Mouse (Mus musculus) layer of hippocampus, adult 18-20 months (tissue): ENCODE measurements at regions not wholly inside any gene's neighbourhood (a gene's known extent, or its start where the extent isn't known, plus 50 kb on each side); places are given as distances from the start of the nearest gene placed in this dataset.
"Not testable (repeated sequence)": the region's sequence is repeated elsewhere in the genome, so short reads cannot be mapped to it uniquely, and the experiment has no call there.

Experiments
- DNase-seq, 2 experiments: peaks; one replicate each; pipeline ENCODE4 v3.0.0; 2022; ENCODE audit warnings: low spot score in 2 of 2

DNA sequence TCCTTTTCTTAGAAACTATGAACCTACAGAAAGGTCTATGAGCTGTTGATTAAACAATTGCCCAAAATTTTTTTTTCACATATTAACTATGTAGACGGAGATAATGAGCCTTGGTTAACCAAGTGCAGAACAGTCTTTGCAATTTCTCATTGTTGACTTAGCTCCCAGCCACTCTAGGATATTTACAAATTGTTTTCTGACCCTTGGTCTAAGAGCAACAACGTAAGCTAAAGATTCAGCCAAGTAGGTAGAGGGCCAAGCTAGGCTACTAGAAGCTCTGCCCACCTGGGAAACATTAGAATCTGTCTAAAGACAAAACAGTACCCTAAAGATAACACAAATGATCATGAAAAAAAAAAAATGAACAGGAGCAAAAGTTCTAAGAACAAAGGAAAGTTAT lies 67.5 kb upstream of the Map9 start:
- DNase-seq, result no peak

DNA sequence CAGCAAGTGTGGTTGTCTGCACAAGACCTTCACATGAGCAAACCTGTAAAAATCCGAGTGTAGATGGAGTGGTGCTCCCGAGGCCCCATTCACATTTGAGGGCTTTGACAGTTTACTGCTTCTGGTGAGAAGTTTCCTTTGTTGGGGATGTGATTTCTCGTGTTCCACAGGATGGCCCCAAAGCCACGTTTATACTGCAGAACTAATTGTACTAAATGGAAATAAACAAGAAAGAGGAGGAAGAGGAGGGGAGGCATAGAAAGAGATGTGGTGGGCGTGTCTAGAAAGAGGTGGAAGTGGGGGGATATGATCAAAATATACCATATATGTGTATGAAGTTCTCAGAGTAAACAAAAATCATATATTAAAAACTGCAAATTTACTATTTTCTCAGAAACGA lies 68.8 kb upstream of the Map9 start:
- DNase-seq, result no peak

DNA sequence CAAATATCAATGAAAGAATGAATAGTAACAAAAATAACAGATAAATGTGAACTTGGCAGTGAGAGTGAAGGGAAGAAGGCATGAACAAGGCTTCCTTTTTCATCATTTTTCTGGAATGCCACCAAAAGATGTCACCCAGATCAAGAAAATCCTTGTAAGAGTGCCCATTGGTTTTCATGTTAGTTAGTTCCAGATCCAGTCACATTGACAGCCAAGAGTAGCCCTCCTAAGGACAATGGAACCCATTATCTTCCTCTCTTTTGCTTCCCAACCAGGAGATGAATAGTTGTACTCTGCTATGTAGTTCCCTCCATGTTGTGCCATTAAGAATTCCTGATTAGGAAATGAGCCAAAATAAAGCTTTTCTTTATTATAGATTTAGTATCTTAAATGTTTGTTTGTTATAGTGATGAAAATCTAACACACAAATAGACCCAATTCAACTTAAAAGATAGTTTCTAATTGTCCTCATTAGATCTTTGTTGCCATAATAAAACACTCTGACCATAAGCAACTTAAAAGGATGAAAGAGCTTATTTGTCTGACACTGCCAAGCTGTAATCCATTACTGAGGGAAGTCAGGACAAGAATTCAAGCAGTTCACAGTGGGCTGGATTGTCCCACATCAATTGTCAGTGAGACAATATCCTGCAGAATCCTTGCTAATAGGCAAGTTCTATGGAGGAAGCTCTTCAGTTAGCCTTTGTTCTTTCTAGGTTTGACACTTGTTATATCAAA lies 80.7 kb upstream of the Map9 start:
- no peak for DNase-seq

DNA sequence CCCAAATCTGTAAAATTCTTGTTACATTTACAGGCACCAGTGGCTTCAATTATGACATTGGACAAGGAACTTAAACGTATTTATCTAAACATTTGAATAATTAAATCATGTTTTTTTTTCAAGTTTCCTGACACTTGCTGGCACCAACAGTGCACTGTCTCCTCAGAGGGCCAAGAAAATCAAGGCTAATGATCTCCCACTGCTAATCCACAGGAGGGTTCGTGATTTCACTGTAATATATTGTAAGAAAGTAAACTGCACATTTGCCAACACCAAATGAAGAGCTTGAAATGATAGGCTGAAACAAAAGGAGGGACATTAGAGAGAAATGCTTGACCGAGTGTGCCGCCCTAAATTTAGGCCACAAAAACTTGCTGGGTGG lies 82.0 kb upstream of the Map9 start:
- DNase-seq, result no peak

DNA sequence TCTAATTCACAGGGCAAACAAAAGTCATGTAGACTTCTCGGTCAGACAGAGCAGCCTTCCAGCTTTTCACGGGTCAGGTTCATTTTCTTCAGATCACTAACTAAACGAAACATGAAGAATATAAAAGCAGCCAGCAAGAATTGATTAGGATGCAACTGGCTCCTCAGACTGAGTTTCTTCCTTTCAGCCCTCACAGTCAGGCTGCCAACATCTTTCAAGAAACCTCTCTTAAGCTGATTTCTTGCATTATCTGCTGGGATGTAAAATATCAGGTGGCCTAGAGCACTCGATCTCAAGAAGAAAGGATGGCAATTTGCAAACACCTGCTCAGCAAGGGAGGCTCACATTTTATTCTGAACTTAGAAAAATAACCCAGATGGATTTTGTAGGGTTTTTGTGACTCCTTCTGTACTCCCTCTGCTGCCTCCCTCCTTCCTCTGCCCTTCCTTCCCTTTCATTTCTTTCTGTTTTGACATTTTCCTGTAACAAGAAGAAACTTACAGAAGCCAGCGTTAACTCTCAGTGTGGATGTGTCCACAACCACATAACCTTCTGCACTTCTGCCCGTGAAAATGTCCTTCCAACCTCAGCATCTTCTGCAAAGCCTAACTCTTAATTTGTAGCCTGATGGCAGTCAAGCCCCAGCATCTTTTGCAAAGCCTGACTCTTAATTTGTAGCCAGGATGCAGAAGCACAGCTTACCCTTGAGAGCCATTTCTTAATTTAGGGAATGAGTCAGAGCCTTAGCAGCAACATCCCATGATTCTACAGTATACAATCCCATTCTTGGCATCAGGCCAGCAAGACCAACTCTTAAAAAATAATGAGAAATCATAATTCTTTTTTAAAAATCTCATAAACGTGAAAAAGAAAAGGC lies 82.7 kb upstream of the Map9 start:
- DNase-seq, result peak in 1 of 2 experiments; percentile 27

DNA sequence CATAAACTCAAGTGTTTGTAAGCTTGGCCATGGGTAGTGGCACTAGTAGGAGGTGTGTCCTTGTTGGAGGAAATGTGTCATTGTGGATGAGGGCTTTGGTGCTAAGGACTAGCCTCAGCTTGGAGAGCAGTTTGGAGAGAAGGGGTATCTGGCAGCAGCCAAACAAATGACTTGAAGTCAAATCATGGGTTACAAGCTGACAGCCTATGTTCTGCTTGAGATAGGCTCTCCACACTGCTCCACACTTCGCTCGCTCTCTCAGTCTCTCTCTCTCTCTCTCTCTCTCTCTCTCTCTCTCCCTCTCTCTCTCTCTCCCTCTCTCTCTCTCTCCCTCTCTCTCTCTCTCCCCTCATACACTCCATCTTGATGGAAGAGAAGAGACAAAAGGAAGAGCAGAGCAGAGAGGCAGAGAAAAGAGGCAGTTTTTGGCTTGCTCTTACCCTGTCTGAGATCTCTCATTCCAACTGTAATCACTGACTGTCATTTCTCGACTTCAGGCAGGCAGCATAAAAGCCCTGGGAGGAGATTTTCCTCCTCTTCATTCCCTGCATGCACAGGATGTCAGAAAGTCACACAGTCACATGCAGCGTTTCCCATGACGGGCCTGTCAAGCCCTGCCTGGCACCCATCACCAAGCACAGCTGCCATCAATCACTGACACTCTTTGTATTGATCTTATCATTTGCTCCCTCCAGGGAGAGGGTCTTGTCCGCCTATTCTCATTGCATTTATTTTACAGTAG lies 83.5 kb upstream of the Map9 start:
- no peak for DNase-seq

DNA sequence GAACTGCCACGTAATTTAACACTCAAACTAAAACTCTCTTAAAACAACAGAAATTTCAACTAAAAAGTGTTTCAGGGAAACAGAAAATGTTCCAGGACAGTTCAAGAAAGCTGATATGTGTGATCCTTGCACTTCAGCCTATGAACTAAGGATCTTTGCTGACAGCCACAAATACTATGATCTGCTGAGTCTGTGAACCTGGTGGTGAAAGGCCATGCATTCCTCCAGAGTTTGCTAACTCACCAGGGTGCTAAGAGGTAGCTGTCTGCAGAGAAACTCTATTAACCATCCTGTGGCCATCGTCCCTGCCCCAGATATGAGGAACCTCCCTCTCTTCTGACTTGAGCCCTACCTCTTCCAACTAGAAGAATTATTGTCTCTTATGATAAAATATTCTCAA lies 84.3 kb upstream of the Map9 start:
- DNase-seq, result not testable (repeated sequence)

DNA sequence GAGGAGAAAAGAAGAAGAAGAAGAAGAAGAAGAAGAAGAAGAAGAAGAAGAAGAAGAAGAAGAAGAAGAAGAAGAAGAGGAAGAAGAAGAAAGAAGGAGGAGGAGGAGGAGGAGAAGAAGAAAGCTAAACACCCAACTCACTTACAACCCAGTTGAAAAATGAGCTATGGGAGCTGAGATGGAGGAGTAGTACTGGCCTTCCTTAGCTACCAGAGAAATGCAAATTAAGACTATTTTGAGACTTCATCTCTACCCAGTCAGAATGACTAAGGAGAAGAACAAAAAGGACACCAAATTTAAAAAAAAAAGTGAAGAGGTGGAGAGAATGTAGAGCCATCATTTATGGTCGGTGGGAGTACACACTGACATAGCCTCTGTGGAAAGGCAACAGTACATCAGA lies 85.9 kb upstream of the Map9 start:
- no peak for DNase-seq

DNA sequence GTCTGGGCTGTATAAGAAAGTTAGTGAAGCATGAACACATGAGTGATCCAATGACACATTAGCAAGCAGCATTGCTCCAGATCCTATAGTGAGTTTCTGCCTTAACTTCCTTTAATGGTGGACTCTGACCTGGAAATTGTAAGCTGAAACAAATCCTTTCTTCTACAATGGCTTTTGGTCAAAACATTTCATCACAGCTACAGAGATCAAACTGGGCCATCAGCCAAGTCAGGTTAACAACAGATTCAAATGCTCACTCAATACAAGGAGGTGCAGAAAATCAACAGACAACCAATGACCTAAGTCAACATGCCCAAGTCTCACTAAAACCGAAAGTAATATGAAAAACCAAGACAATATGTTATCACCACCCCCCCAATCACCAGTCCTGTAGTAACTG lies 91.9 kb upstream of the Map9 start:
- DNase-seq, result no peak

DNA sequence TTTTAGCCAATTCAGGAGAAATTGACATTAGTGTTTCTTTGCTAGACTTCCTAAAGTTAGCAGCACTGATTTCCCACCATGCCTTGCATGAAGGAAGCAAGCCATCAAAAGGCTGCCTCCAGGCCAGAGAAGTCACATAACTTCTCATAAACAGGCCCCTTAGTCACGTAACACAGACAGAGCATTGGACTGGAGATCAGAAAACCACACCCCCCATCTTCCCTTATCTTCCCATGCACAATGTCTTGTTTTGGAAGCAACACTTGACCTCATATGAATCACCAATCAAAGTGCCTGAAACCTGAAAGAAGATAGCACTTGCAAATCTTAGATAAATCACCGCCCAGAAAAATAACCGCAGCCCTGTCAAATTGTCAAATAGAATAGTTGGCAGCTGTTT lies 95.9 kb upstream of the Map9 start:
- no peak for DNase-seq

DNA sequence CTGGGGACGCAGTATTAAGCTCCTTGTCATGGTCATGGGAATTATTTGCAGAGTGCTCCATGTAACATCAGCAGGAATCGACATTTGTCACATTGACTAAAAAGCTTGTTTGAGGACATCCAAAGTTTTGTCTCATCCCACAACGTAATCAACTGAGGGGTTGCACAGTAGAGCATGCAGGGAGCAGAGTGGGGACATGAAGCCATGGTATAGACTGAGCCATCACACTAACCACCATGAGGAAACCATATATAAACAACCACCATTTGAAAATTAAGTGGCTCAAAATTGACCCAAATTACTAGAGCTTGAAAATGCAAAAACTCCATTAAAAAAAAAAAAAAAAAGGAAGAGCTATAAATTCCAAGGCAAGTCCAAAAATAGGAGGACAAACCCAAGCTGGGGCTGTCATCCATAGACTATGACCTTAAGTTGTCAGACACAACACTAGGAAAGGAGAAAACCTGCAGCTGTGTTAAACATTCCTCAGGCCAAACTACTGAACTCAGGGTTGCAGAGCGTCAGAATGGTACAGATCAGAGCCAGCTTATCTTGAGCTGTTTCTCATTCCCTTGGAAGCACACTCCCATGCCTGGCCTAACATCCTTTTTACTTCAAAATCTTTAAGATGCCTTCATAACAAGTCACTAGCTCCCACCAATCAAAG lies 97.7 kb upstream of the Map9 start:
- DNase-seq, result no peak

DNA sequence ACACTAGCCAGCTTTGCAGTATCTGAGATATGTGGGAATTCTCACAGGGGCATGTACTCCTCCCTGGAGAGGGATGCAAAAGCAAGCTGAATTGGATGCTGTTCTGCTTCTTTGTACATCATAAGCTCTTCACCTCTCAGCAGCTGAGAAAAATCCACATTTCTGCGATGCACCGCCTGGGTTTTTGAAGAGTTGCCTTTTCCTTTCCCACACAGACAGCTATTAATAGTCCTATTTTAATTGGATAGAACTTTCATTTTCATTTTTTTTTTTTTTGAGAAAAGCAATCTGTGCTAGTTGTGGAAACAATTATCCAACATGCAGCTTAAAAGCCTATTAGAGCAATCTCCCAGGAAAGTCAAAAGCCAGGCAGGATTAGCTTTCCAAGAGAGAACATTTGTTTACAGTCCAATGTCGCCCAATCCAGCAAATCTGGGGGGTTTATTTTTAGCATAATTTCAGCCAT lies 105.2 kb upstream of the Gucy1a1 start:
- peak; percentile 53 to 83 for DNase-seq

DNA sequence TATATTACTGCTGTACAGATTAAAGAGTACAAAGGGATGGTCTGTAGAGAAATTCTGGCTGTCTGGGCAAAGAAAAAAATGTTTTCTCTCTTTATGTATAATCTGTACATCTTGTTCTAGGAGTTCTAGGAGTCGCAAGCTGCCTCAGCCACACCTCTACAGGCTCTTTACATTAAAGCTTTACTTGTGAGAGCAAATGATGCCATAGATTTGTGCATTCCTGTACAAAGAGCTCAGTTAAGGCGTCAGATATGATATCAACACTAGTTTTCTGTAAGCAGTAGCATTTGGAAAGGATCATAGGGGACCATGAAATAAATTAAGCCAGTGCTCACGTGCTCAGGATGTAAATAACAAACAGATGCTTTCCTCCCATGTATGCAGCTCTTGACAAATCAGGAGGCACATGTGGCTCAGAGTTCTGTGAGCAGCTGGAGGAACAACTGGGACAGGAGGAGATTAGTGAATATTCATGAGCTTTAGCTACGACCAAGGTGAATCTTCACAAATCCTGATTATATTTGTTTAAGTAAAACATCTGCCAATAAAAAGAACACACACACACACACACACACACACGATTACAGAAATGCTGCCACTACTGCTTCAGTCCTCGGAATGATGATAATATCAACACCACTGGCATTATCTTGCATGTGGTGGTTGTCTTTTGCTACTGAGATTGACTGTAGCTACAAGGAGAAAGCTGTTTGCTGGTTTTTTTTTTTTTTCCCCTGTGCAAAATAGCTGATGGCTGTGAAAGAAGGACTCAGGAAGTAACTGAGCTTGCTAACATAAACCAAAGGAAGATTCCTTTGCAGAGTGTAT lies 104.6 kb upstream of the Gucy1a1 start:
- DNase-seq, result peak in 1 of 2 experiments; percentile 7

DNA sequence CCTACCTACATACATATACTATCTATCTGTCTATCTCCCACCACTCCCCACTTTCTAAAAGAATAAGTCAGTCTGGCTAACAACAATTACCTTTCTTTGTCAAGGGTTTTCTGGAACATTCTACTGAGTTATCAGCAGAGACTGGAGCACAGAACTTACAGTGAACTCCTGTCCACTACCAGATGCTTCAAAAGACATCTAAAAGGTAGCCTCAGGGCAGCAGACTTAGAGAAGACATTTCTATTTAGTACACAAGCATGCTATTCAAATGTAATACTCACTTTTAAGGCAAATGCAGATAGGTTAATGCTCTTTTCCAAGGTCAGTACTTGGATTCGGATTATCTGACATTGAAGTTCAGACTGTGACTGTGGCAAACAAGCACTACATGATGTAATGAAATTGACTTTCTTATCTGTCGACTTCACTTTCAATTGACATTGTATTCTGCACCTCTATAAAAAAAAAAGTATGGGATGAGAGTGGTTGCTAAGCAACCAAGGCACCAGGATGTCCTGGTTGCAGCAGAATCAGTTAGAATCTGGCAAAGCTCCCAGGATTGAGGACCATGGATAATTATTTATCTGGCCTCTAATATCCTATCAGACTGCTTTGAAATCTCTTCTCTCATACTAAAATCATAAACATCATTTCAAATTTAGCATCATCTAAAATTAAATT lies 90.9 kb upstream of the Gucy1a1 start:
- DNase-seq, result no peak

DNA sequence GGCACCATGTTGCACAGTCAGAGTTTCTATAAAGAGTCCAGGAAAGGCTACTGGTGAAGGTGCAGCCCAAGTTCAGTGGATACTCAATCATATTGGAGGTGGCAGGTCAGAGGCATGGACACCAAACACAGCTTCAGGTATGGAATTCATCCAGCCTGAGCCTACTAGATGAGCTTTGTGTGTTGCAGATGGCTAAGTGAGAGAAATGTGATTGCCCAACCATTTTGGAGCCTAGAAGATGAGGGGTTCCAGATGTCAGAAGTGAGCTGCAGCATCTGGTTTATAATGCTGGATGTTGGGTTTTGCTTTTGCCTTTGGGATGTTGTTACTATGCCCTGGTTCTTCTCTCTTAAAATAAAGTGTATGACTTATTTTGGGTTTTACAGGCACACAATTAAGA lies 88.7 kb upstream of the Gucy1a1 start:
- DNase-seq, result no peak

DNA sequence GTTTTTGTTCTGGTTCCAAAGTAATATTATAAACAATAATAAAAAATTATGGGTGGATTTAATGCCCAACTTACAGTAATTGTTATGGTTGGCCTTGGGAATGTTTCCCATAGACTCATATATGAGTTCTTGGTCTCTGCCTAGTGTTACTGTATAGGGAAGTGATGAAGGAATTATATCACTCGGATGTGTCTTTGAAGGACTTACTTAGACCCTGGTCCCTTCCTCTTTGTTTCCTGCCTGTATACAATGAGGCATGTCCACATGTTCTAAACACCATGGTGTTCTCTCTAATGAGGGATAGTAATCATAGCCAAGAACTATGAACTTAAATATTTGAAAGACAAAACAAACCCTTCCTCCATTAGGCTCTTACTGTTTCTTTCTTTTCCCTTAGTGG lies 77.8 kb upstream of the Gucy1a1 start:
- no peak for DNase-seq

DNA sequence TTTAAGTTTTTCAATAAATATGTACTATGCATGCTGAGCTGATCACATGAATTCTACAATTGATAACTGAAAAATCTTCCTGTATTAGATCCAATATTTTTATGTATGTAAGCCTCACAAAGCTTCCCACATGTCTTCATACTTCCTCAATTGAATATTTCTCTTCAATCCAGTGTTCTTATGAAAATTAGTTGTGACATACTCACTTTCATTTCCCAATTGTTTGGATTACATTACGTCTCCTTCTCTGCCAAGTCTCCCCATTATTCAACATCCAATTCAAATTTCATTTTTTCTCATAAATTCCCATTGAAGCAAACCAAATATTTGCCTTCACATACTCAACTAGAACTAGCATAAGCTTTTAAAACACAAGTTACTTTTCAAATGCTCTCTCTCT lies 76.3 kb upstream of the Gucy1a1 start:
- DNase-seq, result no peak

DNA sequence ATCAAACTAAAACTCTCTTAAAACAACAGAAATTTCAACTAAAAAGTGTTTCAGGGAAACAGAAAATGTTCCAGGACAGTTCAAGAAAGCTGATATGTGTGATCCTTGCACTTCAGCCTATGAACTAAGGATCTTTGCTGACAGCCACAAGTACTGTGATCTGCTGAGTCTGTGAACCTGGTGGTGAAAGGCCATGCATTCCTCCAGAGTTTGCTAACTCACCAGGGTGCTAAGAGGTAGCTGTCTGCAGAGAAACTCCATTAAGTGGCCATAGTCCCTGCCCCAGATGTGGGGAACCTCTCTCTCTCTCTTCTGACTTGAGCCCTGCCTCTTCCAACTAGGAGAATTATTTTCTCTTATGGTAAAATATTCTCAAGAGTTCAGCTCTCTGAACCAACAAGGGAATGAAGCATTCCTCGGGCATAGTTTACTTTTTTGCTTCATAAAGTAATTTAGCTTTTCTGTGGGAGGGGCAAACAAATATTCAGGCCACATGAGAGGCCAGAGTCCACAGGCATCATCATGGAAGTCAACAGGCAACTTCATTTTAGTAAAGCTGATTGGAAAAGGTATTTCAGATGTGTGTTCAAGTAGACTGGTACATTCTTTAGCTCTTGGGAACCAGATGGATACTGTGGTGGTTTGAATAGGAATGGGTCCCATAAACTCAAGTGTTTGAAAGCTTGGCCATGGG lies 73.8 kb upstream of the Gucy1a1 start:
- not testable (repeated sequence) for DNase-seq
